Mouse (Mus musculus): ENCODE data around the gene Fbxo47.
"Not testable (repeated sequence)": the region's sequence is repeated elsewhere in the genome, so short reads cannot be mapped to it uniquely, and the experiment has no call there.

Fbxo47 gene

DNA sequence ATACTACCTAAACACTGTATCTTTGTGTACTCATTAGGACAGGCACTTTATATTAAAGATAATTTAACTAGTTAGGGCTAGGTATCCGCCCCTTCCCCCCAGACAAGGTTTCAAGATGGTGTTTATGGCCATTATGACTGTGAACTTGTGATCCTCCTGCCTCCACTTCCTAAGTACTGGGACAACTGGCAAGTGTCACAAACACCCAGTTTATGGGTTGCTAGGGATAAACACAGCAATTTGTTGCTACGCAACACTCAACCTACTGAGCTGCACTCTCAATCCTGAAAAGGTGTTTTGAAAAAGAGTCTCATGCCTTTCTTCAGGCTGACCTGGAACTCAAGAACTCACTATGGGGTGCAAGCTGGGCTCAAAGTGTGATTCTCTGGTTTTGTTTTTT lies 6.6 kb downstream of the Fbxo47 start:
- DNase-seq = no peak

DNA sequence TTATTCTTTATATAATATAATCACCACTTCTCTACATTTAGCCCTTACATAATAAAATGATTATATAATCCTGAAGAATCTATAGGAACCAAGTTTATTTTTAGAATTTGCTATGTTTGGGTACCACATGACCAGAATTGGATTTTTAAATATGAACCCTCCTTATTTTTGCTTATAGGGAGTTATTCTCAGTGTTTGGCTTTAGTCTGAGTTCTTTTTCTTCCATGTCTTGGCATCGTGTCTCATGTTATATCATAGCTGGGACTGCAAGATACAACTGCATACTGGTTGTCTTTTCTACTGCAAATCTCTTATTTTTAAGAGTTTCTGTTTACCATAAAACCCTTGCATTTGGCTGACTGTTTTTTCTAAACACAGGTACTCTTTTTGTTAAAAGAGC lies 9.6 kb downstream of the Fbxo47 start:
- DNase-seq = no peak

DNA sequence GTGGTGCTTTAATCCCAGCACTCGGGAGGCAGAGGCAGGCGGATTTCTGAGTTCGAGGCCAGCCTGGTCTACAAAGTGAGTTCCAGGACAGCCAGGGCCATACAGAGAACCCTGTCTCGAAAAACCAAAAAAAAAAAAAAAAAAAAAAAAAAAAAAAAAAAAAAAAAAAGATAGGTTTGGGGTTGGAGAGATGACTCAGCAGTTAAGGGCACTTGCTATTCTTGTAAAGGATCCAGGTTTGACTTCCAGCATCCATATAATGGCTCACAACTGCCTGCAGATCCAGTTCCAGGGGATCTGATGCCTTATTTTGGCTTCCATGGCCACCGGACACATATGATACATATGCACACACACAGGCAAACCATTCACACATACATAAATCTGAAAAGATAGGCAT lies 11.6 kb downstream of the Fbxo47 start:
- DNase-seq = not testable (repeated sequence)

DNA sequence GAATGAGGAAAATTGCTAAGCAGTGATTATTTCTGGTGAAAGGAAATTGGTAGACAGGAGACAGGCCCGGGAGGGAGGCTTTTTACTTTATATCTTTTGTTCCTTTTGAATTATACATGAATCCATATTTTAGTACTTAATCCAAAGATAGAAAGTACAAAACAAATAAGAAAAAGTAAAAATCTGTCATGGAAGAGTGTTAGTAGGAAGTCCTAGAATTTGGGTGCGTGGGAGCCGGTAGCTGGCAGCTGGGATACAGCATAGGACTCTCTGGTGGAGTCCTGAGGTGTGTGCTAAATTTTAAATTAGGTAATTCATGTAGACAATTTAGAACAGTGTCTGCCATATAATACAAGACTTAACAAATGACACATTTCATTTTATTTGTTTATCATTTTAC lies 16.4 kb downstream of the Fbxo47 start:
- no peak for DNase-seq

DNA sequence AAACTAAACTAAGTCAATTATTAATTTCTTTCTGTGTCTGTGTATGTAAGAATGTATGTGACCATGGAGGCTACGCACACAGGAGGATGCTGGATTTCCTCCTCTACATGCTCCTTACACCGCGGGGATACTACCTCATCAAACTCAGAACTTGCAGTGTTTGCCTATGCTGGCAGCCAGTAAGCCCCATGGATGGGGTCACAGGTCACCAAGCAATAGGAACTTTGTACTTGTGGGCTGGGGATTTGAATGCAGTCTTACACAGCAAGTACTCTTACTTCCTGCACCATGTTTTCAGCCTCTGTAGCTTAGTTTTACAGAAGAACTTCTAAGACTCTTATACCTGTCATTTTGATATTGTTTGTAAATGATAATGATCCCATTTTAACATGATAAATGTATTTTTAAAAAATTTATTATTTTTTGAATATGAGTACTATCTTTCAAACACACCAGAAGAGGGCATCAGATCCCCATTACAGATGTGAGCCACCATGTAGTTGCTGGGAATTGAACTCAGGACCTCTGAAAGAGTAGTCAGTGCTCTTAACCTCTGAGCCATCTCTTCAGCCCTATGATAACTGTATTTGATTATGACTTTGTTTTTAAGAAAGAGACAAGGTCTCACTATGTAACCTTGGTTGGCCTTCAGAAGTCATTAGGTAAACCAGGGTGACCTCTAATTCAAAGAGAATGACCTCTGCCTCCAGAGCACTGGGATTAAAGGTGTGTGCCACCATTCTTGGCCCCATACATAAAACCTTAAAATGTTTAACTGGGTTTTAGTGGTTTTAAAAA lies 17.7 kb downstream of the Fbxo47 start:
- no peak for DNase-seq

DNA sequence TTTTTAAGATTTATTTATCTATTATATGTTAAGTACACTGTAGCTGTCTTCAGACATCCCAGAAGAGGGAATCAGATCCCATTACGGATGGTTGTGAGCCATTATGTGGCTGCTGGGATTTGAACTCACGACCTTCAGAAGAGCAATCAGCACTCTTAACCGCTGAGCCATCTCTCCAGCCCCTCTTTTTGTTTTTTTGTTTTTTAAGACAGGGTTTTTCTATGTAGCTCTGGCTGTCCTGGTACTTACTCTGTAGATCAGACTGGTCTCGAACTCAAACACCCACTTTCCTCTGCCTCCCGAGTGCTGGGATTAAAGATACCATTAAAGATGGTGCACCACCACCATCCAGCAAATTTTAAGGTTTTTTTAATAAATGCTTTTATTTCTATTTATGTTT lies 18.5 kb downstream of the Fbxo47 start:
- no peak for DNase-seq

DNA sequence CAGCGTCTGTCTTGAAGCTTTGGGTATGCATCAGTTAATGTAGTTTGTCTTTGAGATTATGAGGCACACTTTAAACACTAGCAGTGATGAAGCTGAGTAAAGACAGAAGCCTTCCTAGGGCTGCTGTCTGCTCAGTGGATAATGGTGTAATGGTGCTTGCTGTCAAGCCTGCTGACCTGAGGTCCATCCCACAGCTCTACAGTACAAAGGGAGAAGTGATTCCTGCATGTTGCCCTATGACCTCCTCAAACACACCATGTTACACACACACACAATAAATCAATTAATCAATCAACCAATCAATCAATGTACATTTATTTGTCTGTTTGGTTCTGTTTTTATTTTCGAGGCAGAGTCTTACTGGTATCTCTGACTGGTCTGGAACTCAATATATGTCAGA lies 21.8 kb downstream of the Fbxo47 start:
- no peak for DNase-seq

DNA sequence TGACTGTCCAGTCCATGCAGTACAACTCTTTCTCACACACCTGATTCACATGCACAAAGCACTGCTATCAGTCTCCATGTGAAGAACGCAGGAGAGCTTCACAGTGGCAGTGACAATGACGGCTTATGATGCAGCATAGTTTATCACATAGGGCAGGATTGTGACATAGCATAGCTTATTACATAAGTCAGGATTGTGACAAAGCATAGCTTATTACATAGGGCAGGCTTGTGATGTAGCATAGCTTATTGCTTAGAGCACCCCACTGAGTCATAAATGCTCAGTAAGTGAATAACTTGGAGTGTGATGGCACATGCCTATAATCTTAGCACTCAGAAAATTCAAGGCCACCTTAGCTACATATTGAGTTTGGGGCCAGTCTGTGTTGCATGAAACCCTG lies 28.5 kb downstream of the Fbxo47 start:
- no peak for DNase-seq

DNA sequence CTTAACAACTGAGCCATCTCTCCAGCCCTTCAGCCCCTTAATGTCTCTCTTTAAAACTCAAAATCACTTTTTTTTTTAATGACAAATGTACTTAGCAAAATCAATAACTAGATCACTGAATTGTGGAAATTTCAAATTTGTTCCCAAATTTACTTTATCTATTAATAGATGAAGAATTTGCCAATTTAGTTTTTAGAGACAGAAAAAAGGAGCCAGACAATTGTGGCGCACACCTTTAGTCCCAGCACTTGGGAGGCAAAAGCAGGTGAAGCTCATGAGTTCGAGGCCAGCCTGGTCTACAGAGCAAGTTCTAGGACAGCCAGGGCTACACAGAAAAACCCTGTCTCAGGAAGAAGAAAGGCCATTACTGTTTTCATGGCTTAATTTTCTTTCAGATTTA lies 32.4 kb downstream of the Fbxo47 start:
- no peak for DNase-seq

DNA sequence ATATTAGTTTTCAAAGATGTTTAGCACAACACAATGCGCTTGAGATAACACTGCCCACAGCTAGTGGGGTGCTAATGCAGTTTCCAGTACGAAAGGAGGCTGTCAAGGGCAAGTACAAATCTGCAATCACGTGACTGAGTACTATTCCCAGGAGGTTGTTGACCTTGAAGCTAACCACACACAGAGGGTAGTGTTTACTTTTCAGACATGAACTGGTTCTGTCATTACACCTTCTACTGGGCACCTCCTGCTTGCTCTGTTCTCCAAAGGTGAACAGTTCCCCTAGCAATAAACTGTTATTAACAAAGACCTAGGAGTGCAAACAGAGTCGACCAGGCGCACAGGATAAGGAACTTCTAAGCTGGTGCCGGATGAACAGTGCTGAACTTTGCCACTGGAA lies 33.6 kb downstream of the Fbxo47 start:
- no peak for DNase-seq

DNA sequence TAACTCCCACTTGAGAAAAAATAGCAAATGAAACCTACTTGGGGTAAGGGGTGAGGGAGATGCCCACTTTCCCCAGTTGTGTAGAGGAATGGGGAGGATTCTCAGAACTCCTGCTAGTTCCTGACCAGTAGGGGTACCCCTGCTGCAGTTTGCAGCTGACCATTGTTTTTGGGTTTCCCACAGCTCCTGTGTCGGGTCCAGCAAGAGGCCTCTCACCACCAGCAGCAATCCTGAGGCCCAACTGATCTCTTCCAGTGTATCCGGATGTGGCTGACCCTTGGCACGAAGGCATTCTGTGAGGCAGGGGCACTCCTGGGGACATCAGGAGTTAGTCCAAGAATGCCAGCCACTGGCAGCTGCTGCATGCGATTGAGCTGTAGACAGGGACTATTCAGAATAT lies 42.0 kb downstream of the Fbxo47 start:
- no peak for DNase-seq

DNA sequence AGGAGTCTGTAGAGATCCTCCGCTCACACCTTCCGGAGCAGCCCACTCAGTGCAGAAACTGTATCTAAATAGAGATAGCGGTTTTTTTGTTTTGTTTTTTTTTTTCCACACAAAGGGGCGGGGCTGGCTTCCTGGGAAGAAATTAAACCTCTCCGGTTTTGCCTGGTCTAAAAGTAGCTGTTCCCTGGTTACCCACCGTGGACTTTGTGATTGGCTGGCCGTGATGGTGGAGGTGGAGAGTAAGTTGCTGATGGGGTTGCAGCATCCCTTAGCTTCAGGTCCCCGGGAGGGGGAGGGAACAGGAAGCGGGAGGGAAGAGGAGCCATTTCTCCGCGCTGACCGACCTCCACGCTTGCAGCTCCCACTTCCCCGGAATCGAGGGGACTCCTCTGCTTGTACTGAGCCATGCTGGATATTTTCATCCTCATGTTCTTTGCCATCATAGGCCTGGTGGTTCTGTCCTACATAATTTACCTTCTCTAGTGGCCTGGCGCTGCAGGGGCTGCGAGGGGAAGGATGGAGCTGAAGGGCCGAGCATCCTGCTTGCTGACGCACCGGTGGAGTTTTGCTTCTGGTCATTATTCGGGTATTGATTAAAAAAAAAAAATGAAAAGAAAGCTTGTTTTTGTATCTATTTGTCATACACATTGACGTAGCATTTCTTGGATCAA lies 42.8 kb downstream of the Fbxo47 start:
- peak; percentile 75 for DNase-seq

DNA sequence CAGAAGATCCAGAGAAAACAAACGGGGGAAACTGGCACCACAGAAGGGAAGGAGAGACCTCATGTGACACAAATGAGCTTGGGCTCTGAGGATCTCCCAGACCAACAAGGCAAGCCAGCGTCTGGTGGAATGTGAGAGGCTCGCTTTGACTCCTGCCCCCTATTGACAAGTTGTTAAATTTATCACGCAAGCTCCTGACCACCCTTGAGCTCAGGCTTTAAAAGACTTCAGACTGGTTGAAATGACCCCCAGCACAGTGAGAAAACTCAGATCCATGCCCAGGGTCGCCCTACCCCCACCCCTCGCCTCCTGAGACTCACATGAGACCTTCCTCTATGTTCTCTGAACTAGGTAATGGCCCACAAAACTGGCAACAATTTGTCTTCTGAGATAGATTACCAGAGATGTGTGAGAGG lies 43.4 kb downstream of the Fbxo47 start, which contains the start of gene B230217C12Rik:
B230217C12Rik (plus strand) TSS at position 242 of the 416 bp plus-strand sequence.
- DNase-seq = no peak

DNA sequence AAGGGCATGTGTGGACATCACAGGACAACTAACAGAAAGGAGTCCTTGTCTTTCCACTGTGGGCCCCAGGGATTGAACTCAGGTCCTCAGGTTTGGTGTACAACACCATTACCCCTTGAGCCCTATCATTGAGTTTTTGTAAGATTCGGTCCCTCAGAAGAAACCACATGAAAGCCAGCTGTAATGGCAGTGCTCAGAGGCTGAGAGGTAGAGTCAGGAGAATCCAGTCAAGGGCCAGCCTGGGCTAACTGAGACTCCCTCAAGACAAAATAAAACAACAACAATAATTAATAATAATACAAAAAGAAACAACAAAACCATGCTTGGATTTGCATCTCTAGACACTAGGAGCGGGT lies 43.8 kb downstream of the Fbxo47 start:
- peak; percentile 5 for DNase-seq

DNA sequence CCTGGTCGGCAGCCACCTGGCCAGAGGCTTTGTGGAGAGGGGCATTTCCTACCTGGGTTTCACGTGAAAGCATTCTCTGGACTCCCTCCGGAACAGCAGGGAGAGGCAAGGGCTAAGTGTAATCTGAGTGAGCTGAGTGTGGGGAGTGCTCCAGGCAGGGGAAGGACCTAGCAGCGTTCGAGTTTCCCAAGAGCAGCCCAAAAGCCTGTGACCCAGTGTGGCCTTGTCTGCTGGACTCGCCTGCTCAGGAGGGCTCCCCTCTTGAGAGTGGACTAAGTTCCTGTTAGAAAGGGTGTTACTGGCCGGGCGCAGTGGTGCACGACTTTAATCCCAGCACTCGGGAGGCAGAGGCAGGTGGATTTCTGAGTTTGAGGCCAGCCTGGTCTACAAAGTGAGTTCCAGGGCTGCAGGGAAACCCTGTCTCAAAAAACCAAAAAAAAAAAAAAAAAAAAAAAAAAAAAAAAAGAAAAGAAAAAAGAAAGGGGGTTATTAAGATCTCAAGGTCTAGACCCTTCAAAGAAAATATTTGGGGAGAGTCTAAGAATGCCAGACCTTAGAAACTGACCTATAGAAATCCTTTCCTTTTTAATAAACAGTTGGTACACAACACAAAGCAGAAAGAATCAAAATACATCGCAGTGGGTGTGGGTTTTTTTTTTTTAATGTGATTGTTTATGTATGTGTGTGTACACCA lies 44.4 kb downstream of the Fbxo47 start:
- DNase-seq = no peak

DNA sequence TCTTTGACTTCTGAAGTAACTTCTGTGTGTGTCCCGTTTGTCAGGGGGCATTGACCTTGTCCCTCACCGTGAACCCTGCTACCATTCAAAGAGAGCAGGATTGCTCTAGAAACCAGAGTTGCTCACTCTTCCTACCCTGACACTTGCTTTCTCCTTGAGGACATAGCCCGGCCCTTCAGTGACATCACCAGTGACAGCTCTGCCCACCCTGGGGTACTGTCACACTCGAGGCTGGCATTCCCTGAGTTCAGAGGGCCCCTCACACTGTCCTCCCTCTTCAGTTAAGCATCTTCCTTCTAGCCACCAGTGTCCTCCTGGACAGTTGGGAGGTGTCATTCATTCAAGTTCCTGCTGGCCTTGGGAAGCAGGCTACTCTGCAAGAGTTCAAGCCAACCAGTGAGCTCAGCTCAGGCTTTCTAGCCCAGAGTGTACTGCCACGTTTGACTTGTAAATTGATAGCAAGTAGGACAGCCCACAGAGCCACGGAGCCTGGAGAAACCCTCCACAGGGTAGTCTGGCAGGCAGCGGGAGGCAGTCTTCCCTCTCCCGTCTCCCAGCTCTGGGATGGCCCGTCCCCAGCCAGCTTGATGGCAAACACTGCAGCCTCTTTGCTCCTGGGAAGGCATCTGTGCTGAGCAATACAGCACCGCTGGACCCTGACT lies 45.0 kb downstream of the Fbxo47 start:
- DNase-seq = no peak

DNA sequence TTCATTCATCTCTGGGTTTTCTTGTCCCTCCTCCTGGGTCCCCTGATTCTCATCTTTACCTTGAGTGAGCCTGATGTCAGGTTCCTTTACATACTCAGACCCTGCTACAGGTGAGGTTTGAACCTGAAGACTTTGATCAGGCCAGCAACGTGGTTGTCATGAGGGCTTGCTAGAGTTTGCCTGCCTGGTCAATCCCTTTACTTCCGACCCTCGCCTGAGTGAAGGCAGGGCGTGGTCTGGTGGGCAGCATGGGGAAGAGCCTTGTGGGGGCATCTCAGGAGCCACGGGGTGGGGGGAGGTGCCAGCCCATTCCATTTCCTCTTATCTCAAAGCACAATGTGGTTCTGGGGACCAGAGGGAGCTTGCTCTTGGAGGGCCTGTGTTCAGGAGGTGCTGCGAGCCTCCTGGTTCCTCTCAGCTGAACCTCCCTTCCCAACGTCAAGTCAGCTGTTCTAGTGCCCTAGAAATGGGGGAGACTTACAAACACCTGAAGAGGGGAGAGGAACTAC lies 46.3 kb downstream of the Fbxo47 start:
- no peak for DNase-seq

DNA sequence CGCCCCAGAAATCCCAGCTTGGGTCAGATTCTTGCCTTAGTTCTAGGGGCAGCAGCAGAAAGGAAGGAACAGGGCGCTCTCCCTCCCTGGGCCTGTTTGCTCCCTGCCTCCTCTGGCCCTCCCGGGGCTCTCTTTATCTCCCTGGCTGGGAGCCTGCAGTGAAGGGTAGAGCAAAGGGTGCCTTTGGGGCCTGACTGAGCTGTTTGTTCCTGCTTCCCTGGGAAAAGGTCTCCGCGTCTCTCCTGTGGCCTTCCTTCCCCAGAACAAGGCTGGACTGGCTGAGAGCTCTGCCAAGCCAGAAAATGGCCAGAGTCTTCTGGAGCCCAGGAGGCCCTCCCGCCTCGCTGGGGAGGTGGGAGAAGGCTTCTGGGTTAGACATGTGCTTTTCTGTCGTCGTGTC lies 46.9 kb downstream of the Fbxo47 start:
- not testable (repeated sequence) for DNase-seq

DNA sequence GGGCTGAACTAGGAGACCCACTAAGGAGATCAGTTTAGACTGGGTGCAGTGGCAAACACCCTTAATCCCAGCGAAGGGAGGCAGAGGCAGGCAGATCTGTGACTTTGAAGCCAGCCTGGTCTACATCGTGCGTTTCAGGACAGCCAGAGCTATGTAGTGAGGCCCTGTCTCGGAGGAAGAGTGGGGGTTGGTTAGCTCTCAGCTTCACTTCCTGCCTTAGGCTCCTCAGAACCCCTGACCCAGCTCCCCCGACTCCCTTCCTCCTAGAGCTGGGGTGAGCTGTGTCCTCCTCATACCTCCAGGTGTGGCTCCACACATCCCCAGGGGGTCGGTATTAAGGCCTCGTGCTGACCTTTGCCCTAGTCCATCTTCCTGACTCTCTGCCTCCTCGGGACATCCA lies 47.4 kb downstream of the Fbxo47 start:
- peak; percentile 61 for DNase-seq

DNA sequence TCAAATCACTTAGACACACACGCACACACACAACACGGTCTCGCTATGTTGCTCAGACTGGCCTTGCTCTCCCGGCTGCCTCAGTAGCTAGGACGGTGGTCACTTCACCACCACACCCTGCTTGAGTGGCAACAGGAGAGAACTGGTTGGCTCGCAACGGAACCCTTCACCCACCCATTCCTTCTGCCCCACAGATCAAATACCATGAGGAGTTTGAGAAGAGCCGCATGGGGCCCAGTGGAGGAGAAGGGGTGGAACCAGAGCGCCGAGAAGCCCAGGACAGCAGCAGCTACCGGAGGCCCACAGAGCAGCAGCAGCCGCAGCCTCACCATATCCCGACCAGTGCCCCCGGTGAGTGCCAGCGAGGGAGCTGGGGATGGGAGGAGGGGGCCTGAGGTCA lies 50.6 kb downstream of the Fbxo47 start:
- DNase-seq = no peak

DNA sequence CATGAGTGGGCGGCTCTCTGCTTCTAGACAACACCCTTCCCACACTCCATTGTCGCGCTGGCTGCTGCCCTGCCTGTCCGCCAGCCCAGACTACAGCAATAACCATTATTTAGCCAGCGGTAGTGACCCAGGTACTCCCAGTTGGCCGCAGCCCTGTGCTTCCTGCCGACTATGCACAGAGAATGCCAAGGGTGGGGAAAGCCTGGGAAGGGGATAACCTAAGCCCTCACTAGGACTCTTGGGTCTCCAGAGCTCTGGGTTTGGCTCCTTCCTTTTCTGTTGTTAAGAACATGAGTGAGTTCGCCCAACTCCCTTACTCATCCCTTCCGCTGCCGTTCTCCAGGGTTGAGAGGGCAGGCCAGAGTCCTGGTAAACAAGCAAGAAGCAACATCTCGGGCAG lies 52.0 kb downstream of the Fbxo47 start:
- DNase-seq = no peak

DNA sequence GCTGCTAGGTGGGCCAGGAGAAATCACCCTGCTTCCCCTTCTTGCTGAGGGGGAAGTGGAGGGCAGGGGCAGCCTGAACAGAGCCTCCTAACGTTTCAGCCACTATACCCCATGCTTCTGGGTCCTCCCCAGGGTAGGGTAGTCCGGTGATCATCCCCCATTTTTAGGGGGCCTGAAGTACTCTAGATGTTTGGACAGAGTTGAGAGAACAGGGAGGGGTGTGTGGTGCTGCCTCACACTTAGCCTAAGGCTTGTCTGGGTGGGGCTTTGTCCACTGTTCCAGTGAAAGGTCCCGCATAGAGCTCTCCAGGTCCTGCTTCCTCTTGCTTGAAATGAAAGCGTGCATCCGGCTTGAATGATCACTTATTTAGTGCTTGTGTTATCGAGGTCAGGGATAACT lies 53.5 kb downstream of the Fbxo47 start:
- DNase-seq = no peak

DNA sequence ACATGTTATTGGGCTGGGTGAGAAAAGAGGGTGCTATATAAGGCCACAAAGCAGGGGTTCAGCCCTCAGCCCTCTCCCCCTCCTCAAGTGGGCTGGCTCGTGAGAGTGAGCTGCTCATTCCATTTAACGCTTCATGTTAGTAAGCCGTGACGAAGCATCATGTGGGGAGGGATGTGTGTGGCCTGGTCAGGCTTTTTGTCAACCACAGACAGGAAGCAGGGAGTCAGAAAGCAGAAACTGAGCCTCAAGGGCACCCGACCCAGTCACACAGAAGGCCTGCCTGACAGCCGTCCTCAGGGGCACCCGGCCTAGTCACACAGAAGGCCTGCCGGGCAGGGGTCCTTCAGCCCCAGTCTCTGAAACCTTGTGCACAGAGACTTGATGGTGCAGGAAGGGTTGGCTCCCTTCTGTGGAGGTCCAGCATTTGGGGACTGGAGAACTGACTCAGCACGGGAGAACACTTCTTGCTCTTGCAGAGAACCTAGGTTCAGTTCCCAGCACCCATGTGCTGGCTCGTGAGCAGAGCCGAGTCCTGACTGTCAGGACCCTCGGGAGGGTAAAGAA lies 54.0 kb downstream of the Fbxo47 start:
- no peak for DNase-seq

Data from thymus, postnatal 14 days (tissue).